Mouse (Mus musculus) bone marrow macrophage, adult 2 months (primary cell): ENCODE data around the gene Fut1. TPM values are rescaled to one million over a fixed set of nuclear protein-coding genes. Genes with fewer than 3 reads are reported as not detected.

Source experiments
- H3K27ac ChIP-seq: 2 replicates; pipeline ENCODE4 v1.5.1; 2012; ENCODE audit warnings: low read depth, low read length; ENCODE audit not compliant: insufficient read depth
- H3K4me1 ChIP-seq: 2 replicates; pipeline ENCODE4 v1.6.1; 2012; ENCODE audit warnings: low read length; ENCODE audit not compliant: control insufficient read depth, insufficient read depth
- H3K4me3 ChIP-seq: 2 replicates; pipeline ENCODE4 v1.5.1; 2012; ENCODE audit warnings: mild to moderate bottlenecking, low read length, moderate library complexity; ENCODE audit not compliant: insufficient read depth
- CTCF ChIP-seq: IDR thresholded peaks from 2 replicates; pipeline ENCODE4 v1.5.1; 2012; ENCODE audit warnings: low read depth, mild to moderate bottlenecking, low read length, moderate library complexity
- POLR2A ChIP-seq: IDR thresholded peaks from 2 replicates; pipeline ENCODE4 v1.6.1; 2012; ENCODE audit warnings: mild to moderate bottlenecking, low read depth, low read length, borderline replicate concordance
- polyA plus RNA-seq: library from polyadenylated mRNA; stranded (reverse); fragments of >200 nt; gene quantifications from 2 replicates; pipeline ENCODE4 v1.2.4, GENCODE M21; 2012; ENCODE audit not compliant: missing spikeins, insufficient read depth, insufficient read length

Fut1 gene
- polyA plus RNA-seq, 1 experiment = not detected

GRCm38 (mm10) chr7:45598960-45599879, 17.9 kb upstream of the Fut1 start:
- TF ChIP-seq POLR2A = no peak
- TF ChIP-seq CTCF = no peak
- Histone ChIP-seq H3K4me3 (no peak overlapping the region), H3K27ac (no peak overlapping the region), H3K4me1 (no peaks in the 10 kb centered on the region)

GRCm38 (mm10) chr7:45605704-45606289, 11.3 kb upstream of the Fut1 start:
- H3K4me3 ChIP-seq = no peak overlapping the region
- H3K27ac ChIP-seq = no peak overlapping the region
- TF ChIP-seq POLR2A = no peak
- no peak for TF ChIP-seq CTCF
- peaks cover 2% of the 10 kb centered on the region; the same call in 1 of the 2 replicates for H3K4me1 ChIP-seq

- no peak for TF ChIP-seq CTCF
- no peak for TF ChIP-seq POLR2A
- no peak overlapping the region for H3K27ac ChIP-seq
Measured at GRCm38 (mm10) chr7:45609511-45609910, 7.6 kb upstream of the Fut1 start.

GRCm38 (mm10) chr7:45616277-45616676, 812 bp upstream of the Fut1 start:
- no peak overlapping the region for H3K4me3 ChIP-seq
- TF ChIP-seq POLR2A = no peak
- no peak for TF ChIP-seq CTCF
- no peak overlapping the region for H3K27ac ChIP-seq
- peaks cover under 1% of the 10 kb centered on the region; the same call in 1 of the 2 replicates for H3K4me1 ChIP-seq

More at GRCm38 (mm10) chr7:45609511-45609910, 7.6 kb upstream of the Fut1 start:
- Histone ChIP-seq H3K4me3 (no peak overlapping the region), H3K4me1 (peaks cover 5% of the 10 kb centered on the region; the same call in 1 of the 2 replicates)

- TF ChIP-seq POLR2A = no peak
- TF ChIP-seq CTCF = no peak
- H3K4me1 ChIP-seq = no peaks in the 10 kb centered on the region
- no peak overlapping the region for H3K4me3 ChIP-seq
- no peak overlapping the region for H3K27ac ChIP-seq
Measured at GRCm38 (mm10) chr7:45618316-45618715, 1.2 kb downstream of the Fut1 start.

- H3K4me3 ChIP-seq = no peak overlapping the region
- H3K27ac ChIP-seq = no peak overlapping the region
- no peaks in the 10 kb centered on the region for H3K4me1 ChIP-seq
- TF ChIP-seq CTCF (no peak), POLR2A (no peak)
Measured at GRCm38 (mm10) chr7:45619592-45619991, 2.5 kb downstream of the Fut1 start.

- Histone ChIP-seq H3K4me3 (no peak within 1 kb of the TSS), H3K27ac (no peak within 1 kb of the TSS), H3K4me1 (no peaks in the 10 kb centered on the region)
- TF ChIP-seq POLR2A (no peak), CTCF (no peak)
Measured at GRCm38 (mm10) chr7:45621443-45621842, 4.4 kb downstream of the Fut1 start, which contains the start of gene Izumo1. Gene Izumo1, plus strand, starts transcription at chr7:45621811.

GRCm38 (mm10) chr7:45623507-45623906, 6.4 kb downstream of the Fut1 start:
- TF ChIP-seq POLR2A (no peak), CTCF (no peak)

GRCm38 (mm10) chr7:45624718-45625117, 7.6 kb downstream of the Fut1 start:
- Histone ChIP-seq H3K27ac (no peak overlapping the region), H3K4me3 (no peak overlapping the region), H3K4me1 (0 out of 2 replicates have a peak, but pooled peaks cover 2% of the 10 kb centered on the region)
- TF ChIP-seq CTCF (no peak), POLR2A (no peak)

More at GRCm38 (mm10) chr7:45623507-45623906, 6.4 kb downstream of the Fut1 start:
- H3K4me1 ChIP-seq = 0 out of 2 replicates have a peak, but pooled peaks cover 2% of the 10 kb centered on the region
- H3K27ac ChIP-seq = no peak overlapping the region
- no peak overlapping the region for H3K4me3 ChIP-seq
